Mouse (Mus musculus) cerebellum, adult 8-10 months (tissue): Measurements from ENCODE around the gene Gpr156.
"Not testable (repeated sequence)": the region's sequence is repeated elsewhere in the genome, so short reads cannot be mapped to it uniquely, and the experiment has no call there.

Experiments used
- DNase-seq: peaks from one replicate; pipeline ENCODE4 v3.0.0; 2022

Gene Gpr156

GRCm38 (mm10) chr16:37962696-37963095, 46.4 kb downstream of the Gpr156 start:
- not testable (repeated sequence) for DNase-seq

DNA sequence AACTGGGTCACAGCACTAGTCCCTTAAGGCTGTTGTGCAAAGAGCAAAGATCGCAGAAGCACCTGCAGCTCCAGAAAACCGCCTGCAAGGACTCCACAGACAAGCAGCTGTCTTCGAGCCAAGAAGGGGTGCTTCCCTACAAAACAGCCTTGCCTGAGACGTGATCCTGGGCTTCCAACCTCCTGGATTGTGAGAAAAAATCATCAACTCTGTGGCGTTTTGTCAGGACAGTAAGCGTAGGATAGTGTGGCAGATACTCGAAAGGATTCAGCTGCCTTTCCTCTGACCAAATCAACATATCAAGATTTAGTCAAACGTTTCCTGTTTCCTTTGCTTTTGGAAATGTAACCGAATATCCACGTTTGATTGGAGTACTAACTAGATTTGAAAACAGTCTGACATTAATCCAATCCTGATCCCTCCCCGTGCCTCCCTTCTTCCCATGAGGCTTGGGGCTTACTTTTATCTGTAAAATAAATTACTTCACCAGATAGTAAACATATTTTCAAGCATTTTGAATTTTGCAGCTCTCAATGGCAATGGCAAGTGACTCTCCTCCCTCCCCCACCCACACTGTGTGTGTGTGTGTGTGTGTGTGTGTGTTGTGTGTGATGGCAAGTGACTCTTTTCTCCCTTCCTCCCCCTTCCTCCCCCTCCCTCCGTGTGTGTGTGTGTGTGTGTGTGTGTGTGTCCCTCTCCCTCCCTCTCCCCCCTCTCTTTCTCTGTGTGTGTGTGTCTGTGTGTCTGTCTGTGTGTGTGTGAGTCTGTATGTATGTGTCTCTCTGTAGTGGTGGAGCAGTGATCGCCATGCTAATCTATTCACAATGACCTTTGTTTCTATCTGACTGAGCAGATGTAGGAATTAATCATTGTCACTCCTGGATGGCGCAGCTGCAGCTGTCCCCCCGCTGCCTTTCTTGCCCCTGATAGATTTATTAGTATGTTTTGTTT, 47.3 kb downstream of the Gpr156 start:
- no peak for DNase-seq

DNA sequence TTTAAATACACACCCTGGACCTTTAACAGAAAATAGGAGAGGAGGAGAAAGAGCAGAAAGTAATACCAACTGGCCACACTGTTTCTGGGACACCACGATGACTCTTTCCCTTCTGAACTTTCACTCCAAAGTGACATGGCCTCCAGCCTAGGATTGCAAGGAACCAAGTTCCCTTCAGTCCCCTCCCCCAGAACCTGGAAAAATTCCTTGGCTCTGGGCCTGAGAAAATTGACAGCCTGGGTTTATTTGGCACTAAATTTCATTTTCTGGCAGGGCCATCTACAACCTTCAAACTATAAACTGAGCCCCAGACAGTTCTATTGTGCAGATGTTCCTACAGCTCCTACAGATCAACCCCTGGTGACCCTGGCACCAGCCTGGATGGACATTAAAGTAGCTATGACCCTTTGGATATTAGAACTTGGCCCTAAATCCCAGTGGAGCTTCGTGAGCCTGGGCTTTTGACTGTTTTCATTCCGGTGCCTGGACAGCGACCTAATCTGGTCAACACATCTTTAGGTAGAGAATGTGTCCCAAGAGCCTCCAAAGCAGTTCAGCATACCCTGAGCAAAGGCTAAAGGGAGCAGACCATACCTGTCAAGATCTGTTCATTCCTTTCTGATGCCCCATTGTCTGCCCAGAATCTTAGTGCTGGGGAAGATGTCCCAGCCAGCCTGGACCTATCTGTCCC, 48.2 kb downstream of the Gpr156 start:
- no peak for DNase-seq

DNA sequence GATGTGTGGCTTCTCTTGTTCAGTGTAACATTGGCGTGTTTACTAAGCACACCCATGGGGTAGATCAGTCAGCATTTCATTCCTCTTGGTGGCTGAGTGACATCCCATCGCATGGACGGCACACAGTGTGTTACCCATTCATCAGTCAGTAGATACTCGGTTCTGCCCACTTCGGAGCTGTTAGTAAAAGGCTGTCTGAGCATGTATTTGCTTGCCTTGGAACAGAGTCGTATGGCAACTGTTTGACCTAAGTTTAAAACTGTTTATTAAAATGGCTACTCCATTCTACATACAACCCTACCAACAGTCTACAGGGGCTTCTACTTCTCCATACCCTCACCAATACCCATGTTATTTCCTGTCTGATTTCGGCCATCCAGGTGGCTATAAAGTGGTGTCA, 50.6 kb downstream of the Gpr156 start:
- DNase-seq: no peak

GRCm38 (mm10) chr16:37967415-37967814, 51.1 kb downstream of the Gpr156 start:
- DNase-seq: no peak

DNA sequence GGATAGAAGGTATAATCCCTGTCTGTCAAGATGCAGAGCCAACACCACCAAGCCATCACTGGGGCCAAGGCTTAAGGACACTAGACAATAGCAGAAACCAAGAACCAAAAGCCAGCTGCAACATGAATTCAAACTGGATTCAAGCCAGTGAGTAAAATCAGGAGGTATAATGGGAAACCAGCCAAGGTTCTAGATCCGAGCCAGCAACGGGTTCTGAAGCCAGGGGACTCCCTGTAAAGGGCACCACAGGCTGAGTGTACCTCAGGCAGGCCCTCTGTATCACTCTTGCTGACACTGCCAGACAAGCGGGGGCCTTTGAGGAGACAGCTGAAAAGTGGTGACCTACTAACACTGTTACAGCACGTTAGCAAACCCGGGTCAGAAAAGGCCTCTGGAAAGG, 55.2 kb downstream of the Gpr156 start:
- DNase-seq: no peak

DNA sequence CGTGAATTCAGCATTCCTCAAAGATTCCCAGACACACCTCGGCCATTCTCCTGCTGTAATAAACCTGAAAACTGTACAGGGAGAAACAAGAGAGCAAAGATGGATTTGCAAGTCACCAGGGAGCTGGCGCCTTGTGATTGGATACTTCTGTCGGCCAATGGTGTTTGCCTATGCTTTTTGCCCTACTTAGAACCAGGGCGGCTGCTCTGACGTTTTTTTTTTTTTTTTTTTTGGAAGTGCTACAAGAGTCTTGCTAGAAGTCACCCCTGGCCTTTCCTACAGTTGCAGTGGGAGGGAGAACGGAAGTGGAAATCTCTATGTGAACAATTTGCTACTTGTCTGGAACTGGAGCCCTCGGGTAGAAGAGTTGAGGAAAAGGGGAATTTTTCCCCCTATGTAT, 56.1 kb downstream of the Gpr156 start:
- DNase-seq: no peak

- not testable (repeated sequence) for DNase-seq
These were observed 56.9 kb downstream of the Gpr156 start for GRCm38 (mm10) chr16:37973239-37973638.

DNA sequence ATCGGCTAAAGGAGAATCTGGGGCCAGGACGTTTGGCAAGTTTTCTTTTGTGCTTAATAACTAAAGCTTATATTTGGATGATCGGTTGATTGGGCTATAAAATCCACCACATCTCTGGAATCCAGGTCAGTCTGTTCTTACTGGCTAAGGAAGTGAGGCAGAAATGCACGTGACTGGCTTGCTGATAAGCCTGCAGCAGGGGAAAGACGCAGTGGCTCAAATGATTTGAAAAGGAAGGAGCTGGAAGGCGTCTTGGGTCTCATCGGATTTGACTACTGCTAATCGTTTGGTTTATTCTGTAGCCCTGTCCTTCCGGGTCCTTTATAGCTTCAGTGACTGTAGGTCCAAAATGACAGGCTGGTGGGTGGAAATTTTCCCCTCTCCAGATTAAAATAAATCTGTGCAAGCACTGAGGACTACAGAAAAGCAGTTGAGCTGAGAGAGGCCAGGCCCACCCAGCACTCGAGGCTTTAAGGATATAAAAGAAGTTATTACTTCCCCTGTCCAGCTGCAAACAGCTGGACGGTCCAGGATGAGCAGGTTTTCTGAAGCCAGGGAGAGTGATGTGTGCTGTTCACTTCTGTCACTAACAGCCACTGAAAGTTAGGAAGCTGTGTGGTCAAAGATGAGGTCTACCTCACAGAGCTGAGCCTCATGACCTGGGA, 57.7 kb downstream of the Gpr156 start:
- no peak for DNase-seq

DNA sequence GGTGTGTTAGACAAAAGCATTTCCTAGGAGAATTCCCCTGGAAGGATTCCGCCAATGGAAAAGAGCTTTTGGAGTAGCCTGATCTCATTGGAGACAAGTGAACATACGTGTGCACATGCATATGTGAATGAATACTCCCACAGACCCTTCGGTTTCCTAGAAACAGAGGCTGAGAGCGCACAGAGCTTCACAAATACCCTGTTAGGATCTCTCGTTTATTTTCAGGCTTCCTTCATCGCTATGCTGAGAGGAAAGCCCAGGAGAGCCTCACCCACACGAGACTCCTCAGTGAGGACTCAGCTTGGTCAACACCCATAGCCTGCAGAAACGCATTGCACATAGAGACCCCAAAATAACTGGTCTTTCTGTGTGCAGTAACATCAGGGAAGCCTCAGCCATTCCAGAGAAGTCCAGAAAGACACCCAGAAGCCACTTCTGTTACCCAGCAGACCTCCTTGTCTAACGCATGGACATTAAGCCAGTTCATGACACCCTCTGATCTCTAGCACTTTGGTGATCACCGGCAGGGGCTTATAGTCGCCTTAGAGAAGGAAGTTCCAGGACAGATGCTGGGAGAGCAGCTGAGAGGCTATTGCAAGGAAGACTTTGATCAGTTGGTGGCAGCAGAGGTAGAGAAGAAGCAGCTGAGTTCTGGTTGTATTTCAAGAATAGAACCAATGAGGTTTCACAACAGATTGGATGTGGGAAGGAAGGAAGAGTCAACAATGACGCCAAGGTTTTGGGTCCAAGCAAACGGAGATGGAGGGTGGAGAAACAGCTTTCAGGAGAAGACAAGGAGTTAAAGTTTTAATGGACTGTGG, 58.4 kb downstream of the Gpr156 start:
- no peak for DNase-seq

GRCm38 (mm10) chr16:37981907-37982306, 65.6 kb downstream of the Gpr156 start:
- DNase-seq: no peak

GRCm38 (mm10) chr16:37988211-37988865, 72.0 kb downstream of the Gpr156 start:
- DNase-seq: no peak

GRCm38 (mm10) chr16:37989796-37990195, 73.5 kb downstream of the Gpr156 start:
- no peak for DNase-seq

GRCm38 (mm10) chr16:37990553-37991344, 74.5 kb downstream of the Gpr156 start:
- DNase-seq: no peak

GRCm38 (mm10) chr16:37992806-37993205, 76.5 kb downstream of the Gpr156 start:
- no peak for DNase-seq

DNA sequence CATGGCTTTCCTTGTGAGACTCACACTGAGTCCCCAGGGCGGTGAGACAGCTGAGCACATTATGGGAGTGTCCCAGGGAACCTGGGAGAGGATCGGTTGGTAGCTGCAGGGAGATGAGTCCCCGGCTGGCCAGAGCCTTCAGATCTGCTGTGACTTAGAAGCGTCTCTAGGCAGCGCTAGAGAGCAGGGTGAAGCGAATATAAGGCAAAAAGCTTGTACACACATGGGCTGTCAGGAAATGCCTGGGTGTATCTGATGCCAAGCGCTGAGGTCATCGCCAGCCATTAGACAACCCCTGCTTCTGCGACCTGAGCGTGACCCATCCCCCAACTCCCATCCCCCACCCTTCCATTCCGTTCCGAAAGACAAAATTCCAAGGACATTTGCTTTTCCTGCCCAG, 78.4 kb downstream of the Gpr156 start:
- peak; percentile 77 for DNase-seq

- no peak for DNase-seq
These were observed 81.5 kb downstream of the Gpr156 start for GRCm38 (mm10) chr16:37997771-37998170.

- no peak for DNase-seq
These were observed 83.5 kb downstream of the Gpr156 start for GRCm38 (mm10) chr16:37999762-38000161.

GRCm38 (mm10) chr16:38000178-38000577, 83.9 kb downstream of the Gpr156 start:
- no peak for DNase-seq

- no peak for DNase-seq
These were observed 85.5 kb downstream of the Gpr156 start for GRCm38 (mm10) chr16:38001766-38002165.

- DNase-seq: no peak
These were observed 86.2 kb downstream of the Gpr156 start for GRCm38 (mm10) chr16:38002485-38002884.
